Mouse (Mus musculus): Measurements from ENCODE around the gene Bmi1.

Bmi1 gene

GRCm38 (mm10) chr2:18676936-18677491 is at the start of gene Bmi1:
Gene Bmi1 (plus strand): TSS chr2:18677018.
- DNase-seq, result peak; percentile 66 to 73

DNA sequence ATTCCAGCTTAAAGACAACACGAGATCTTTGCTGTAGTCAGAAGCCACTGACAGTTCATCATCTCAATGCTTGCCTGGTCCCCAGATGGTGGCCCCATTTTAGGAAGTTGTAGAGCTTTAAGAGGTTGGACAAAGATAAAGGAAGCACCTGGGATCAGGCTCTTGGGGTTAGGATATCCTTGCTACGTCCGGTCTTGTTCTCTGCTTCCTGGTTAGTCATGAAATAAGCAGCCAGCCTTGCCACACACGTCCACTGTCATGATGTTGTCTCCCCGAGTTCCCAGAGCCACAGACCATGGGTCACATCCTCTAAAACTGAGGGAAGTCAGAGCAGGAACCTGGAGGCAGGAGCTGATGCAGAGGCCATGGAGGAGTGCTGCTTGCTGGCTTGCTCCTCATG is 46.3 kb upstream of the Bmi1 start:
- DNase-seq, result no peak

GRCm38 (mm10) chr2:18635052-18635451 is 41.8 kb upstream of the Bmi1 start:
- no peak for DNase-seq

GRCm38 (mm10) chr2:18648563-18648962 is 28.3 kb upstream of the Bmi1 start:
- no peak for DNase-seq

- no peak for DNase-seq
These were observed 22.0 kb upstream of the Bmi1 start for GRCm38 (mm10) chr2:18654821-18655220.

DNA sequence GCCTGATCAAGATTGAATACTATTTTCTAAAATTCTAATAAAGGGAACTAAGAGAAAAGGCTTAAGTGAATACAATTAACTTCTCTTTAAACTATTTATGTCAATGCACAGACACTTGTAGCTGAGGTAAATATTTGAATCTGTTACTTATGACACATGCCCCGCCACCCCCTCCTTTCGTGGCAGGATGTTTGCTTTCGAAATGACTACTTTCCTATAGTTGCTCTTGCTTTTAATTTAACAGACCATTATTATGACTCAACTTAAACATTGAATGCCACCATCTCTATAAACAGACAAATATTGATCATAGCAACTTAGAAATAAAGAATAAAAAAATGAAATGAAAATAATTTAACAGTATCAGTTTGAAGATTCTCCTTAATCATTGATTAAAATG is 12.8 kb upstream of the Bmi1 start:
- DNase-seq, result no peak

- DNase-seq, result no peak
These were observed 5.8 kb upstream of the Bmi1 start for GRCm38 (mm10) chr2:18671041-18671440.

- peak; percentile 85 to 89 for DNase-seq
These were observed 4.6 kb upstream of the Bmi1 start, which contains the start of gene Commd3 for GRCm38 (mm10) chr2:18672133-18672765. Gene Commd3 (plus strand): TSS chr2:18672384.

DNA sequence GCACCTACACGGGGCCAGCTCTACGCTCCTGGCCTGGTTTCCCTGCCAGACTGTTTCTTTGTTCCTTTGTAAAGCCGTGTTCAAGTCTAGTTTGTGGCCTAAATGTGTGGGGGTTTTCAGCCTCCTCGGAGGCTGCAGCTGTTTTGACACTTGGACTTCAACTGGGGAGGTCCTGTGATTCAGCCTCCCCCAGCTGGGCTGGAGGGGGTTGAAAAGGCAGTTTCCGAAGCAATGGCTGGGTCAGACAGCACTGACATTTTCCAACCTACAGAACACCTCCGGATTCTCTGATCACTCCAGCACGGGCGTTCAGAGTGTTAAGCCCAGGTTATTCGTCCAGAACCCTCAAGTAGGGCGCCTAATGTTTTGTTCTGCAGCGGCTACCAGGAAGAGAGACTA is 4.1 kb upstream of the Bmi1 start:
- no peak for DNase-seq

GRCm38 (mm10) chr2:18673766-18674165 is 3.1 kb upstream of the Bmi1 start:
- DNase-seq, result no peak

- no peak for DNase-seq
These were observed 2.5 kb upstream of the Bmi1 start for GRCm38 (mm10) chr2:18674193-18674902.

DNA sequence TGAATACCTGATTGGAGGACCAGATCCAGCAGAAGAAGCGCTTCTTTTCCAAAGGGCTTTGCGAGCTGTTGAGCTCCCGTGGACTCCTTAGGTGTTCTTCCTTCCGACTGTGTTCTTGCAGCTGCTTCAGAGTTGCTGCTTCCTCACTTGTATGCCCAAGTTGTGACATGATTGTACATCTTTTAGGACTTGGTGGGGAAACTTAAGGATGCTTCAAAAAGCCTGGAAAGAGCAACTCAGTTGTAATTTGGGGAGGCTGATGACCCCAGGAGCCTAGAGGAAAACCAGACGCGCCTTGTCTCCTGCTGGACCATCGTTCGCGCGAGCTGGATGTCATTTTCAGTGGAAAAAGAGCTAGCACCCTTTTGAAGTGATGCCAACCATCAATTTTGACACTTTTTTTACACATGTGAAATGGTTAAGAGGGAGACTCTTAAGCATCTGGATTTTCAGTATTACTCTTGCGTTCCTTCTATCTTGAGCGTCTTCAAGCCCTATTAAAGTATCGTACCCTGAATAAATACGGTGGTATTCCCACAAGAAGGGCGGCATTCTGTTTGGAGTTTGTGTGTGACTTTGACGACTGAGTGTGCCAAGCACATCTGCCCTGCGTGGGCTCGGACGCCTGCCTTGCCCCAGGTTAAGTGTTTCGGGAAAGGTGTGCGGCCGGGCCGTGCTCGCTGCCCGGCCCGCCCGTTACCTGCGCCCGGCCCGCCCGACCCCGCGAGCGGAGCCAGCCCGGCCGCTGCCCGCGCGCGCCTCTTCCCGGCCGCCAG is 949 bp upstream of the Bmi1 start:
- DNase-seq, result no peak

GRCm38 (mm10) chr2:18676457-18676935 is 322 bp upstream of the Bmi1 start:
- peak; percentile 68 to 73 for DNase-seq

- peak; percentile 59 to 71 for DNase-seq
These were observed 1.0 kb downstream of the Bmi1 start for GRCm38 (mm10) chr2:18677631-18678471.

- DNase-seq, result no peak
These were observed 2.9 kb downstream of the Bmi1 start for GRCm38 (mm10) chr2:18679701-18680100.

DNA sequence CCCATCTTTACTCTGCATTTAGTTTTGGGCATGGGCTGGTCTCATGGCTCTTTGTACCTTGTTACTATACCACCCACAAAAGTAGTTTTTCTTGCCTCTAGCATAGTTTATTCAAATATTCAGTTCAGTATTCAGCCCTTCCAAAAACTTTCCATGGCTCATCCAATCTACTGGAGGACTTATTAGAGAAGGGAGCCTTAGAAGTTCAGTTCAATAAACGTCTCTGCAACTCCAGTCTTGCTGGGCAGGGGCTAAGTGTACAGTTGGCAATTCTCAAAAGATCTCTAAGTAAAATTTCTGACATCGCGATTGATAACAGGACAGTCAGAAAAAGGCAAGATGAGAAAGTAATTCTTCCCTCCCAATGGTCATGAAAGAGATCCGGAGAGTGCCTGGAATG is 3.7 kb downstream of the Bmi1 start:
- no peak for DNase-seq

GRCm38 (mm10) chr2:18680961-18681360 is 4.1 kb downstream of the Bmi1 start:
- DNase-seq, result peak; percentile 34 to 50

DNA sequence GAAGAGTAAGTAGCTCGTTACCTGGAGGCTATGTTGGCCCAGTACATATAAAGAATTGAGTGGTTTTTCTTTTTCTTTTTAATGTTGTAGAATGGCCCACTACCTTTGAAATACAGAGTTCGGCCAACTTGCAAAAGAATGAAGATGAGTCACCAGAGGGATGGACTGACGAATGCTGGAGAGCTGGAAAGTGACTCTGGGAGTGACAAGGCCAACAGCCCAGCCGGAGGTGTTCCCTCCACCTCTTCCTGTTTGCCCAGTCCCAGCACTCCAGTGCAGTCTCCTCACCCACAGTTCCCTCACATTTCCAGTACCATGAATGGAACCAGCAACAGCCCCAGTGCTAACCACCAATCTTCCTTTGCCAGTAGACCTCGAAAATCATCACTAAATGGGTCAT is 7.2 kb downstream of the Bmi1 start:
- DNase-seq, result no peak

GRCm38 (mm10) chr2:18686386-18686785 is 9.6 kb downstream of the Bmi1 start:
- DNase-seq, result no peak

GRCm38 (mm10) chr2:18686826-18687519 is 10.2 kb downstream of the Bmi1 start:
- no peak for DNase-seq

DNA sequence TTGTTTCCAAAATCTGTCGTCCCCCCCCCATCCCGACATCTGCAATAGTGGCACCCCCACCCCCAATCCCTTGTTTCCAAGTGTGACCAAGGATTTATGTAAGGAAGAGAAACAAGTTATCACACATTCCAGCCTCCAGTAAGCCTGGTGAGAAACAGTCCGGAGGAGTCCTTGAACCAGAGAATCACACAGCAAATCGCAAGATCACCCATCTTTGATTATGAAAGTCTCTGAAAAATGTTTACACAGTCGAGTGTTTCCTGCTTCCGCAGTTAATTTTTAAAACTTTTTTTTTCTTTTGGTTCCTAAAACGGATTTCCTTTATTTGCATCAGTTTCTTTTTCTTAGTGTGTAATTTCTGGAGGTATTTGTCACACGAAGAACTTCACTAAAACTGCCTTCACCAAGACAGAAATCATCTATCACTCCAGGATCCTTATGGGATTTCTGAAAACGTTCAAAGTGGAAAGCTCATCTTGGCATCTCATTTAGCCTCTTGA is 10.9 kb downstream of the Bmi1 start:
- DNase-seq, result no peak

Data from thymus, postnatal 36 days (tissue).